Mouse (Mus musculus) heart, postnatal 0 days (tissue): Measurements from ENCODE around the gene Cacna2d4.

Experiments
- CTCF ChIP-seq: IDR thresholded peaks from 2 replicates; pipeline ENCODE4 v1.5.1; 2016; ENCODE audit warnings: antibody characterized with exemption, control low read depth, low read depth
- EP300 ChIP-seq: IDR thresholded peaks from 2 replicates; pipeline ENCODE4 v1.6.1; 2016; ENCODE audit warnings: antibody characterized with exemption, low read depth

- TF ChIP-seq CTCF (no peak), EP300 (no peak)
Observed at GRCm38 (mm10) chr6:119240871-119241705, 4.8 kb downstream of the Cacna2d4 start.
